Mouse (Mus musculus) bone marrow, adult 2 months (tissue): Measurements from ENCODE around the gene Col4a1. TPM values are rescaled to one million over a fixed set of nuclear protein-coding genes. Genes with fewer than 3 reads are reported as not detected.

Source experiments
- H3K27ac ChIP-seq: fragments of 200-500 bp; 2 replicates; pipeline ENCODE4 v1.5.1; 2012; ENCODE audit warnings: low read depth, mild to moderate bottlenecking, control low read depth, inconsistent platforms, low read length; ENCODE audit not compliant: control insufficient read depth, poor library complexity, insufficient read depth
- H3K4me1 ChIP-seq: fragments of 200-500 bp; 2 replicates; pipeline ENCODE4 v1.6.1; 2011; ENCODE audit warnings: low read length; ENCODE audit not compliant: control insufficient read depth, insufficient read depth
- H3K4me3 ChIP-seq: fragments of 200-500 bp; replicated peaks from 2 replicates; pipeline ENCODE3; 2011; ENCODE audit warnings: mild to moderate bottlenecking, low read depth, low read length, control low read depth; ENCODE audit not compliant: control insufficient read depth
- CTCF ChIP-seq: fragments of 200-500 bp; IDR thresholded peaks from 2 replicates; pipeline ENCODE4 v1.5.1; 2011; ENCODE audit warnings: low read length, control low read depth; ENCODE audit not compliant: control insufficient read depth, insufficient read depth
- POLR2A ChIP-seq: fragments of 200-500 bp; IDR thresholded peaks from 2 replicates; pipeline ENCODE4 v1.6.1; 2011; ENCODE audit warnings: low read depth, mild to moderate bottlenecking, control low read depth, low read length, borderline replicate concordance; ENCODE audit not compliant: control insufficient read depth
- WGBS: fragments of 180-500 bp; shearing (Covaris S2); methylation state at CpG from one replicate; pipeline ENCODE4 v1.1.7; 2018; 5-methylcytosine and 5-hydroxymethylcytosine counted together
- polyA plus RNA-seq: library from polyadenylated mRNA; stranded (reverse); fragments of >200 nt; gene quantifications from 2 replicates; pipeline ENCODE4 v1.2.4, GENCODE M21; 2011; ENCODE audit warnings: low replicate concordance; ENCODE audit not compliant: missing spikeins, insufficient read depth, insufficient read length

Gene Col4a1
- polyA plus RNA-seq, 1 experiment: 6.7 TPM

GRCm38 (mm10) chr8:11234151-11234878, 78.3 kb downstream of the Col4a1 start:
- no peak for TF ChIP-seq CTCF
- no peak for TF ChIP-seq POLR2A
- Histone ChIP-seq H3K27ac (no peak overlapping the region), H3K4me3 (no peak overlapping the region), H3K4me1 (no peaks in the 10 kb centered on the region; the same call in 1 of the 2 replicates)
- WGBS: 32% methylated on average over 10 of the region's 10 CpGs

- H3K4me1 ChIP-seq: no peaks in the 10 kb centered on the region; the same call in 1 of the 2 replicates
- 86% methylated on average over 4 of the region's 4 CpGs for WGBS
Measured at GRCm38 (mm10) chr8:11233009-11233408, 79.6 kb downstream of the Col4a1 start.

GRCm38 (mm10) chr8:11230277-11230676, 82.3 kb downstream of the Col4a1 start:
- TF ChIP-seq POLR2A (no peak), CTCF (no peak)
- H3K27ac ChIP-seq: no peak overlapping the region
- WGBS: 82% methylated on average over 4 of the region's 4 CpGs

More at GRCm38 (mm10) chr8:11233009-11233408, 79.6 kb downstream of the Col4a1 start:
- Histone ChIP-seq H3K27ac (no peak overlapping the region), H3K4me3 (no peak overlapping the region)
- TF ChIP-seq CTCF: no peak
- no peak for TF ChIP-seq POLR2A

GRCm38 (mm10) chr8:11227421-11227820, 85.2 kb downstream of the Col4a1 start:
- no peak overlapping the region for H3K4me3 ChIP-seq
- H3K4me1 ChIP-seq: no peaks in the 10 kb centered on the region; the same call in 1 of the 2 replicates
- no peak for TF ChIP-seq POLR2A
- no peak for TF ChIP-seq CTCF
- no peak overlapping the region for H3K27ac ChIP-seq
- 83% methylated on average over 7 of the region's 7 CpGs for WGBS

More at GRCm38 (mm10) chr8:11230277-11230676, 82.3 kb downstream of the Col4a1 start:
- H3K4me3 ChIP-seq: no peak overlapping the region
- no peaks in the 10 kb centered on the region; the same call in 1 of the 2 replicates for H3K4me1 ChIP-seq

- Histone ChIP-seq H3K4me1 (no peaks in the 10 kb centered on the region), H3K27ac (no peak overlapping the region), H3K4me3 (no peak overlapping the region)
- no peak for TF ChIP-seq POLR2A
- no peak for TF ChIP-seq CTCF
- 71% methylated on average over 13 of the region's 13 CpGs for WGBS
Measured at GRCm38 (mm10) chr8:11225577-11226434, 86.8 kb downstream of the Col4a1 start.

- H3K4me3 ChIP-seq: no peak overlapping the region
- H3K4me1 ChIP-seq: no peaks in the 10 kb centered on the region
- no peak overlapping the region for H3K27ac ChIP-seq
- WGBS: 77% methylated on average over 7 of the region's 7 CpGs
- no peak for TF ChIP-seq CTCF
- no peak for TF ChIP-seq POLR2A
Measured at GRCm38 (mm10) chr8:11224178-11224577, 88.4 kb downstream of the Col4a1 start.

- Histone ChIP-seq H3K27ac (no peak overlapping the region), H3K4me1 (no peaks in the 10 kb centered on the region), H3K4me3 (no peak overlapping the region)
- WGBS: 86% methylated on average over 5 of the region's 5 CpGs
- TF ChIP-seq CTCF (no peak), POLR2A (no peak)
Measured at GRCm38 (mm10) chr8:11221353-11221752, 91.3 kb downstream of the Col4a1 start.

GRCm38 (mm10) chr8:11219282-11219681, 93.3 kb downstream of the Col4a1 start:
- Histone ChIP-seq H3K27ac (no peak overlapping the region), H3K4me3 (no peak overlapping the region), H3K4me1 (no peaks in the 10 kb centered on the region)
- TF ChIP-seq POLR2A (no peak), CTCF (no peak)
- 33% methylated on average over 6 of the region's 6 CpGs for WGBS
